Mouse (Mus musculus) heart, embryonic 14.5 days (tissue): ENCODE data around the gene Aqp12. TPM values are rescaled to one million over a fixed set of nuclear protein-coding genes. Genes with fewer than 3 reads are reported as not detected.
"Not testable (repeated sequence)": the region's sequence is repeated elsewhere in the genome, so short reads cannot be mapped to it uniquely, and the experiment has no call there.

Source experiments
- ATAC-seq: fragments of 200-750 bp; cut with Nextera tagmentation; 2 replicates; pipeline ENCODE4 v1.8.0; 2017; ENCODE audit warnings: low read depth, moderate TSS enrichment; ENCODE audit not compliant: insufficient number of reproducible peaks, insufficient read depth, low FRiP score
- H3K27ac ChIP-seq, 2 experiments: fragments of 200-500 bp in 1 of 2; fragments of 300-500 bp in 1 of 2; sonication (generic) in 1 of 2; replicated peaks in 1 of 2; 2 replicates each; pipeline ENCODE4 v1.5.1; 2012 to 2014; ENCODE audit warnings: low read depth in 2 of 2, low read length in 2 of 2, control low read depth in 1 of 2, mild to moderate bottlenecking in 1 of 2, mixed read lengths in 1 of 2; ENCODE audit not compliant: control insufficient read depth in 1 of 2, insufficient read depth in 1 of 2
- H3K27me3 ChIP-seq: fragments of 300-500 bp; sonication (generic); 2 replicates; pipeline ENCODE4 v1.6.1; 2014; ENCODE audit warnings: mild to moderate bottlenecking, low read length, control low read depth; ENCODE audit not compliant: control insufficient read depth, insufficient read depth
- H3K36me3 ChIP-seq: fragments of 300-500 bp; sonication (generic); 2 replicates; pipeline ENCODE4 v1.6.1; 2014; ENCODE audit warnings: mild to moderate bottlenecking, control low read depth, low read length, mixed read lengths; ENCODE audit not compliant: control insufficient read depth, insufficient read depth
- H3K4me1 ChIP-seq, 2 experiments: fragments of 200-500 bp in 1 of 2; fragments of 300-500 bp in 1 of 2; sonication (generic) in 1 of 2; 2 replicates each; pipeline ENCODE4 v1.6.1; 2012 to 2014; ENCODE audit warnings: low read length in 2 of 2, control low read depth in 1 of 2, mixed read lengths in 1 of 2; ENCODE audit not compliant: control insufficient read depth in 2 of 2, insufficient read depth in 2 of 2
- H3K4me2 ChIP-seq: fragments of 300-500 bp; sonication (generic); 2 replicates; pipeline ENCODE4 v1.6.1; 2014; ENCODE audit warnings: mild to moderate bottlenecking, low read length
- H3K4me3 ChIP-seq, 2 experiments: fragments of 200-500 bp in 1 of 2; fragments of 300-500 bp in 1 of 2; sonication (generic) in 1 of 2; 2 replicates each; pipeline ENCODE4 v1.5.1; 2012 to 2014; ENCODE audit warnings: low read length in 2 of 2, mild to moderate bottlenecking in 2 of 2, control low read depth in 1 of 2, low read depth in 1 of 2, moderate library complexity in 1 of 2; ENCODE audit not compliant: control insufficient read depth in 1 of 2, insufficient read depth in 1 of 2
- H3K9ac ChIP-seq: fragments of 300-500 bp; sonication (generic); 2 replicates; pipeline ENCODE4 v1.6.1; 2014; ENCODE audit warnings: mild to moderate bottlenecking, low read length
- H3K9me3 ChIP-seq: fragments of 300-500 bp; sonication (generic); 2 replicates; pipeline ENCODE4 v1.6.1; 2016; ENCODE audit warnings: low read length, control low read depth; ENCODE audit not compliant: control insufficient read depth
- WGBS: fragments of 180-500 bp; shearing (Covaris S2); extraction: QIAGEN DNeasy Blood & Tissue Kit; methylation state at CpG from one replicate; pipeline ENCODE4 v1.1.7; 2014; 5-methylcytosine and 5-hydroxymethylcytosine counted together
- polyA plus RNA-seq: library from polyadenylated mRNA; unstranded; fragments of >200 nt; fragmentation: Nextera tagmentation; extraction: Ambion mirVana; gene quantifications from 2 replicates; pipeline ENCODE4 v1.2.1, GENCODE M21; 2014

Gene Aqp12
- polyA plus RNA-seq: 0.19 TPM in 1 of 2 replicates, not detected in the other

DNA sequence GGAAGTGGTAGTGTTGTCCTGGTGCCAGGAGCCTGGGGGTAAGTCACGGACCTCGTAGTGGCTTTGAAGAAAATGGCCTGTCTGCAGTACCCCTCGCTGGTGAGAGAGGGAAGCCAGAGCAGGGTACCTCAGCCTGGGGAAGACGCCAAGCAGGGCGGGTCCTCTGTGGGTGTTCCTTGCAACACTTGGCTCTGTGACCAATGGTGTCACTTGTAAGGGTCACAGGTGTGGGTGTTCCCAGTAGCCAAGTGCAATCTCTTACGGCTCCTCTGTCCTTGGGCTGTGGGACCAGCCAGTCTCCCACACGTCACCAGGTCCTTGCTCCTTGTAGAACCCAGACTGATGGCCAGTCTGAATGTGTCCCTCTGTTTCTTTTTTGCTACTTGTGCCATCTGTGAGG lies at the start of gene Aqp12:
Aqp12 (plus strand) TSS at position 274 of the 400 bp plus-strand sequence.
- Histone ChIP-seq H3K4me2 (no peak within 1 kb of the TSS), H3K4me3 (no peak within 1 kb of the TSS), H3K27ac (no peak within 1 kb of the TSS), H3K36me3 (no peaks in the 10 kb centered on the region), H3K27me3 (no peaks in the 10 kb centered on the region), H3K9me3 (peaks cover 3% of the 10 kb centered on the region; the same call in 1 of the 2 replicates), H3K4me1 (peaks cover 8 to 12% of the 10 kb centered on the region in 2 experiments; a peak in 3 of 4 replicates), H3K9ac (no peak within 1 kb of the TSS)
- whole genome bisulfite sequencing: 65% methylated on average over 7 of the region's 7 CpGs
- no peak for ATAC-seq

DNA sequence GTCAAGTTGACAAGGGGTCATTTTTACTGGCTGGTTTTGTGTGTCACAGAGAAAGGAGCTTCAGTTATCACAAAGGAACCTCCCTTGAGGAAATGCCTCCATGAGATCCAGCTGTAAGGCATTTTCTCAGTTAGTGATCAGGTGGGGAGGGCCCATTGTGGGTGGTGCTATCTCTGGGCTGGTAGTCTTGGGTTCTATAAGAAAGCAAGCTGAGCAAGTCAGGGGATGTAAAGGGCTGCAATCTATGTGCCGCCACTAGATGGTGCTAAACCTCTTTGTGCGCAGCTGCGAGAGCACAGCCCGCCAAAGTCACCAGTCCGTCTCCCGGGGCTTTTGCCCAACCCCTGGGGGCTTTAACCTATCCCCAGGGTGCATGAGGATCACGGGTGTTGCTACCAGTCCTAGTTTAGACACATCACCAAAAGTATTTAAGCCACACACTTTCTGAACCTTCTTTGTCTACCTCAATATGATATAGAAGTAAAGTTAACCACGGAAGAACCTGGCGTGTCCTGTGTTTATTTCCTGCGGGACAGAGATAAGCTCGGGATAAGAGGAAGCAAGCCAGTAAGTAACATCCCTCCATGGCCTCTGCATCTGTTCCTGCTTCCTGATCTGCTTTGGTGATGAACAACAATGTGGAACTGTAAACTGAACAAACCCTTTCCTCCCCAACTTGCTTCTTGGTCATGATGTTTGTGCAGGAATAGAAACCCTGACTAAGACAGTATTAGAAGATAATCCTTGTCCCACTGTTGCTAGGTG lies 49.4 kb upstream of the Aqp12 start:
- H3K9ac ChIP-seq, H3K4me3 ChIP-seq, H3K36me3 ChIP-seq, H3K27ac ChIP-seq, H3K9me3 ChIP-seq, ATAC-seq, H3K4me1 ChIP-seq, H3K27me3 ChIP-seq: not testable (repeated sequence)
- H3K4me2 ChIP-seq: peak overlapping the region; percentile 52
- 3% methylated on average over 11 of the region's 11 CpGs for WGBS

DNA sequence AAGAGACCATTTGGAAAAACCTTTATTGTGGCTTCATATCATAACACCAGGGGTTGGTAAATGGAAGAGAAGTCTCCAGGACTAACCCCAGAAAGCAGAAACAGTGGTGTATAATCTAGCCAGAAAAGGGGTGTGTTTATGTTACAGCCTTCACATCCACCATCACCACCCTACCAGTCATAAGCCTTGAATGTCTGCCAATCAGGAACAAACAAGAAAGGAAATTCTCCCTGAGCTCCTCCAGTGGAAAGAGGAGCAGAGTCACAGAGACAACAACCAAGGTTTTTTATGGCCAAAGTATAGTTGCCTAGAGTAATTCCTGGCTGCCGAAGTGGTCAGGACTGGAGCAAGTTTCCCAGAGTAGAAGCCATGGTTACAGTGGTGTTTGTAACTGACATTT lies 47.1 kb upstream of the Aqp12 start:
- no peaks in the 10 kb centered on the region for H3K9me3 ChIP-seq
- H3K9ac ChIP-seq: no peak overlapping the region
- H3K4me3 ChIP-seq: no peak overlapping the region
- H3K36me3 ChIP-seq: no peaks in the 10 kb centered on the region
- WGBS: 89% methylated on average over 1 of the region's 1 CpGs
- no peak for ATAC-seq
- H3K4me1 ChIP-seq: no peaks in the 10 kb centered on the region
- H3K27me3 ChIP-seq: no peaks in the 10 kb centered on the region; the same call in 1 of the 2 replicates
- H3K4me2 ChIP-seq: no peak overlapping the region
- H3K27ac ChIP-seq: no peak overlapping the region

DNA sequence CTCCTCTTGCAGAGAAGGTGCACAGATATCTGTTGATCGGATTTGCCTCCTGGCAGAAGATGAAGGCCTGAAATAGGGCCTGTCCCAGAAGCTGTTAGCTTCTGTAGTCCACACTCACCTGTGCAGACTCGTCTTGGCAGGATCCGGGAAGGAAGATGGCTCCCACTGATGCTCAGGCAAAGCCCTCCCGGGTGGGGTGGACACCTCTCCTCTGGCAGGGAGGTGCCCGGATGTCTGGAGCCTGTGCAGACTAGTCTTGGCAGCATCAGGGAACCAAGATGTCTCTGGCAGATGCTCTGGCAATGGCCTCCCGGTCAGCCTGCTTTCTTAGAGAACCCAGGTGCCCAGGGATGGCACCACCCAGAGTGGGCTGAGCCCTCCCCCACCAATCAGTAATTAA lies 35.3 kb upstream of the Aqp12 start:
- H3K36me3 ChIP-seq, H3K4me2 ChIP-seq, H3K27me3 ChIP-seq, H3K9me3 ChIP-seq, H3K27ac ChIP-seq, H3K4me3 ChIP-seq, ATAC-seq, H3K4me1 ChIP-seq, H3K9ac ChIP-seq: not testable (repeated sequence)
- 79% methylated on average over 6 of the region's 6 CpGs for WGBS

DNA sequence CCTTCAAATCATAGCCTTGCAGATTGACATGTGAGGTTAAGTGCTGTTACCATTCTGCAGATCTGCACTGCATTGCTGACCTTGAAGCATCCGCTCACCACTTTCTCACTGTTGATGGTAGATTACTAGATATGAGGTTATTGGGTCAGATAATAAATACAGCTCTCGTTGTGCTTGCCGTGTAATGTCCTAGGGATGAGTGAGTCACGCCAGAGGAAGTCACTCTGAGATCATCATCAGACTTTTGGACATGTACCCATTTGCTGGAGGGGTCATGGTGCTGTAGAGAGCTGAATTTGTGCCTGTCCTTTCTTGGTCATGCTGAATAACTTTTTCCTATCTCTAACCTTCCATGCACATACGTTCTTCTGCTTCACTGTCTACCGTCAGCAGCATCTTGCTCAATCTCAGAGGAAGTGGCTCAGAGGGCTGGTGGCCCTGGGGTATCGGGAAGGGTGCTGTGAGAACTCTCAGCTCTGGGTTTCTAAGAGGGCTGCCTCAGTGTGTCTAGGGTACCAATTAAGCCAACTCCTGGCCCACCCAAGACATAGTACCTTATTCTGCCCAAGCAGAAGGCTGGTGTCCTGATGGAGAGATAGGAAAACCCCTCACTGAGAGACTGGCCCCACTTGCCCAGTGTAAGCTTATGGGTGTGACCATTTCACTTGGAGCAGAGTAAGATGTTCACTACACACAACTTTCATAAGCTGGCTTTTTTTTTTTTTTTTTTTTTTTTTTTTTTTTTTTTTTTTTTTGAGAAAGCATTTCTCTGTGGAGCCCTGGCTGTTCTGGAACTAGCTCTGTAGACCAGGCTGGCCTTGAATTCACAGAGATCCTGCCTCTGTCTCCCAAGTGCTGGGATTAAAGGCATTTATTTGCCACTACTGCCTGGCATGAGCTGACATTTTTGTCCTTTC lies 34.0 kb upstream of the Aqp12 start:
- ATAC-seq: no peak
- Histone ChIP-seq H3K36me3 (no peaks in the 10 kb centered on the region), H3K9me3 (no peaks in the 10 kb centered on the region), H3K27ac (peak overlapping the region in 1 of 2 experiments; percentile 51; a peak in 2 of 4 replicates), H3K4me3 (no peak overlapping the region), H3K4me1 (peaks cover 13 to 18% of the 10 kb centered on the region in 2 experiments), H3K27me3 (no peaks in the 10 kb centered on the region), H3K4me2 (no peak overlapping the region), H3K9ac (no peak overlapping the region)
- 66% methylated on average over 7 of the region's 7 CpGs for WGBS

DNA sequence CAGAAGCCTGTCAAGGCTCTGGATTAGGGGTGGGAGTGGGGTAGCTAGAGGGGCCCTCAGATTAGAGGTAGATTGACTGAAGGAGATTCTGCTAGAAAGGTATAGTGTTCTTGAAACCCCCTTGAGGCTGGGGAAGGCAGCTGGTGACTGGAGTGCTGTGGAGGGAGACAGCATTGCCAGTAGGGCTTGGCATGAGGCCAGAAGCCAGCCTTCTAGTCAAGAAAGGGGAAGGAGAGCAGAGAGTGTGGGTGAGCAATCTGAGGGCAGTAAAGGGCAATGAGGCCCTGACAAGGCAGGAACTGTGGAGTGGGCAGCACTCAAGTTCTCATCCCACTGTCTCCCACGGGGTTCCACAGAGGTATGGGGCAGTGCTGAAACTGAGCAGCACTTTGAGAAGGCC lies 33.3 kb upstream of the Aqp12 start:
- 0 out of 2 replicates have a peak, but pooled peaks have one; percentile 35 for ATAC-seq
- peak overlapping the region in 1 of 2 experiments; percentile 51; a peak in 2 of 4 replicates for H3K27ac ChIP-seq

DNA sequence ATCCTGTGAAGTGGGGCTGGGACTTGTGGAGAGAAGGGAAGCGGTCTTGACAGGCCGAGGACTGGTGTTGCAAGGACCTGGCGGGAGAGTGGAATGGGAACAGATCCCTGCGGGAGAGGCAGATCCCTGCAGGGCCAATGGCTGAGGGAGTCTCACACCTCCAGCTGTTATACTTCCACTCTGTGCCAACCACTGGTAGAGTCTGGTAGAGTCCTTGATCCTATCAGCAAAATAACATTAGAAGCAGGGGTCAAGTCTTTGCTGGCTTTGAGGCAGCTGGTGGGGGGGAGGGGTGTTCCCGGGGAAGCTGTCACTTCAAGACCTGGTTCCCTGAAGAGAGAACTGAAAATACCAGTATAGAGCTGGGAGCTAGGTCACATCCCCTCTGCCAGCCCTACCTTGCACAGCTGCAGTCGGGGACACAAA lies 30.0 kb upstream of the Aqp12 start:
- H3K4me2 ChIP-seq: no peak overlapping the region
- no peaks in the 10 kb centered on the region for H3K9me3 ChIP-seq
- no peak overlapping the region for H3K9ac ChIP-seq
- 0 out of 4 replicates have a peak overlapping the region, but pooled peaks of 1 of the 2 experiments have one; percentile 10 for H3K27ac ChIP-seq
- 0 out of 2 replicates have a peak, but pooled peaks have one; percentile 20 for ATAC-seq
- WGBS: 20% methylated on average over 6 of the region's 6 CpGs
- no peaks in the 10 kb centered on the region for H3K27me3 ChIP-seq
- H3K4me1 ChIP-seq: peaks cover 26 to 35% of the 10 kb centered on the region in 2 experiments
- H3K4me3 ChIP-seq: no peak overlapping the region
- no peaks in the 10 kb centered on the region for H3K36me3 ChIP-seq

More for the DNA sequence above, 33.3 kb upstream of the Aqp12 start:
- no peak overlapping the region for H3K4me2 ChIP-seq
- WGBS: 18% methylated on average over 1 of the region's 1 CpGs
- H3K4me3 ChIP-seq: no peak overlapping the region
- H3K9ac ChIP-seq: no peak overlapping the region
- no peaks in the 10 kb centered on the region for H3K27me3 ChIP-seq
- H3K4me1 ChIP-seq: peaks cover 13 to 19% of the 10 kb centered on the region in 2 experiments
- H3K36me3 ChIP-seq: no peaks in the 10 kb centered on the region
- no peaks in the 10 kb centered on the region for H3K9me3 ChIP-seq
